Mouse (Mus musculus): ENCODE results near the gene Fbxw7. TPM values are rescaled to one million over a fixed set of nuclear protein-coding genes. Genes with fewer than 3 reads are reported as not detected.

The Fbxw7 gene
- polyA plus RNA-seq, 1 experiment from 2014 or later: 13.8 TPM

DNA sequence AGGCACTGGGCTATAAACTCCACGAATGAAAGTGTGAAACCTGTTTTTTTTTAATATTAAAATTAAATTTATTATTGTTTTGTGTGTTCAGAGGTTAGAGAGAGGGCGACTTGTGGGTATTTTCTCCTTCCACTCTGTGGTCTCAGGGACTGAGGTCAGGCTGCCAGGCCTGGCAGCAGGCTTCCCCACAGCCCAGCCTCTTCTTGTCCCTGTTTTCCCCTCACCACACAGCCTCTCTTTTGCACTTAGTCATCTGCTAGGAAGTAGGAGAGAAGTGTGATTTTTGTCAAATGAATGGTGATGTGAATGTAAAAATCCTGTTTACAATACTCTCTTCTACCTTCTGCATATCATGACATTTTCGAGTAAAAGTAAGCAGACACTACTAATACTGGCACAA lies 7.2 kb upstream of the Fbxw7 start:
- Histone ChIP-seq H3K9ac (no peak overlapping the region), H3K9me3 (no peaks in the 10 kb centered on the region), H3K4me1 (peaks cover under 1% of the 10 kb centered on the region; the same call in 1 of the 2 replicates), H3K4me3 (no peak overlapping the region), H3K36me3 (no peaks in the 10 kb centered on the region), H3K4me2 (replicated peaks) (no peak overlapping the region), H3K27me3 (no peaks in the 10 kb centered on the region), H3K27ac (no peak overlapping the region)
- no peak for ATAC-seq (ENCODE audit: insufficient number of reproducible peaks, insufficient read depth, low FRiP score, low TSS enrichment)
- WGBS: 79% methylated on average over 3 of the region's 3 CpGs

GRCm38 (mm10) chr3:84808906-84809305 lies 6.2 kb upstream of the Fbxw7 start:
- Histone ChIP-seq H3K4me2 (replicated peaks) (no peak overlapping the region), H3K36me3 (no peaks in the 10 kb centered on the region), H3K27me3 (no peaks in the 10 kb centered on the region), H3K27ac (no peak overlapping the region), H3K4me1 (peaks cover 7% of the 10 kb centered on the region; the same call in 1 of the 2 replicates), H3K4me3 (no peak overlapping the region), H3K9ac (no peak overlapping the region), H3K9me3 (no peaks in the 10 kb centered on the region)
- no peak for ATAC-seq (ENCODE audit: insufficient number of reproducible peaks, insufficient read depth, low FRiP score, low TSS enrichment)

GRCm38 (mm10) chr3:84810803-84811202 lies 4.3 kb upstream of the Fbxw7 start:
- H3K4me2 ChIP-seq (replicated peaks): no peak overlapping the region
- no peak for ATAC-seq (ENCODE audit: insufficient number of reproducible peaks, insufficient read depth, low FRiP score, low TSS enrichment)
- no peaks in the 10 kb centered on the region for H3K36me3 ChIP-seq
- no peaks in the 10 kb centered on the region for H3K27me3 ChIP-seq
- H3K9me3 ChIP-seq: no peaks in the 10 kb centered on the region
- H3K9ac ChIP-seq: no peak overlapping the region
- no peak overlapping the region for H3K4me3 ChIP-seq
- H3K27ac ChIP-seq: no peak overlapping the region
- peaks cover 11% of the 10 kb centered on the region for H3K4me1 ChIP-seq

- Histone ChIP-seq H3K4me3 (peak overlapping the region; percentile 77), H3K9me3 (no peaks in the 10 kb centered on the region), H3K27ac (peak overlapping the region; percentile 94), H3K27me3 (no peaks in the 10 kb centered on the region), H3K4me2 (replicated peaks) (peak overlapping the region; percentile 95), H3K36me3 (no peaks in the 10 kb centered on the region), H3K9ac (peak overlapping the region; percentile 73), H3K4me1 (peaks cover 20% of the 10 kb centered on the region)
- WGBS: 2% methylated on average over 29 of the region's 29 CpGs
- no peak for ATAC-seq (ENCODE audit: insufficient number of reproducible peaks, insufficient read depth, low FRiP score, low TSS enrichment)
These were observed 1.5 kb upstream of the Fbxw7 start for GRCm38 (mm10) chr3:84813436-84814156.

DNA sequence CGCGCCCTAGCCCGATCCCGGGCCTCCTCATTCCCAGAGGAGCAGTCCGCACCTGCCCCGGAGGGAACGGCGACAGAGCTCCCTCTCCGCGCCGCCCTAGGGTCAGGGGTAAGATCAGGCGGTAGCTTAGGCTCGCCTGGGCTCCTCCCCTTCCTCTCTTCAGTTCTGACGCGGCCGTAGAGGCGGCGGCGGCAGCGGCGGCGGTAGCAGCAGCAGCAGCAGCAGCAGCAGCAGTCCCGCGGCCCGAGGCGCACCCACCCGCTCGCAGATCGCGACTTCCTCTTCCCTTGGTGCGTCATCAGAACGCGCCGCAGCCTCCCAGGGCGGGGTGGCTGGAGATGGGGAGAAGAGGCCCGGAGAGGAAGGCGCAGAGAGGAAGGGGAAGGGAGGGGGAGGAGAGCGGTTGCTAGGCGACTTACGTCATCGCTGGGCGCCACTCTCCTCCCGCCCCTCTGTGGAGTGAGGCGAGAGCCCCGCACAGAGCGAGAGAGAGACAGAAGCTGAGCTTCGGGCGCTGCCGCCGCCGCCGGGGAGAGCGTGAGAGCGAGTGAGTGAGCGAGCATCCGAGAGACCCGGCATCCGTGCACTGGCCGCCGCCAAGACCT lies 809 bp upstream of the Fbxw7 start:
- peak; percentile 98 for ATAC-seq (ENCODE audit: insufficient number of reproducible peaks, insufficient read depth, low FRiP score, low TSS enrichment)
- H3K36me3 ChIP-seq: no peaks in the 10 kb centered on the region
- H3K4me2 ChIP-seq (replicated peaks): peak overlapping the region; percentile 95
- peaks cover 20% of the 10 kb centered on the region for H3K4me1 ChIP-seq
- H3K27ac ChIP-seq: peak overlapping the region; percentile 94
- H3K9me3 ChIP-seq: no peaks in the 10 kb centered on the region
- 1% methylated on average over 41 of the region's 60 CpGs for WGBS
- no peaks in the 10 kb centered on the region for H3K27me3 ChIP-seq
- H3K9ac ChIP-seq: peak overlapping the region; percentile 82
- peak overlapping the region; percentile 77 for H3K4me3 ChIP-seq

GRCm38 (mm10) chr3:84815461-84815860 lies 393 bp downstream of the Fbxw7 start:
- no peaks in the 10 kb centered on the region for H3K36me3 ChIP-seq
- H3K4me1 ChIP-seq: peaks cover 20% of the 10 kb centered on the region
- peak overlapping the region; percentile 94 for H3K27ac ChIP-seq
- H3K9me3 ChIP-seq: no peaks in the 10 kb centered on the region
- H3K4me3 ChIP-seq: peak overlapping the region; percentile 77
- ATAC-seq (ENCODE audit: insufficient number of reproducible peaks, insufficient read depth, low FRiP score, low TSS enrichment): no peak
- peak overlapping the region; percentile 82 for H3K9ac ChIP-seq
- H3K27me3 ChIP-seq: no peaks in the 10 kb centered on the region
- peak overlapping the region; percentile 95 for H3K4me2 ChIP-seq (replicated peaks)
- WGBS: under 1% methylated on average over 29 of the region's 29 CpGs

GRCm38 (mm10) chr3:84816951-84817350 lies 1.9 kb downstream of the Fbxw7 start:
- WGBS: 77% methylated on average over 1 of the region's 1 CpGs
- peaks cover 20% of the 10 kb centered on the region for H3K4me1 ChIP-seq
- no peak for ATAC-seq (ENCODE audit: insufficient number of reproducible peaks, insufficient read depth, low FRiP score, low TSS enrichment)
- no peaks in the 10 kb centered on the region for H3K36me3 ChIP-seq
- no peak overlapping the region for H3K27ac ChIP-seq
- no peak overlapping the region for H3K9ac ChIP-seq
- H3K4me3 ChIP-seq: no peak overlapping the region
- no peaks in the 10 kb centered on the region for H3K27me3 ChIP-seq
- no peak overlapping the region for H3K4me2 ChIP-seq (replicated peaks)
- no peaks in the 10 kb centered on the region for H3K9me3 ChIP-seq

DNA sequence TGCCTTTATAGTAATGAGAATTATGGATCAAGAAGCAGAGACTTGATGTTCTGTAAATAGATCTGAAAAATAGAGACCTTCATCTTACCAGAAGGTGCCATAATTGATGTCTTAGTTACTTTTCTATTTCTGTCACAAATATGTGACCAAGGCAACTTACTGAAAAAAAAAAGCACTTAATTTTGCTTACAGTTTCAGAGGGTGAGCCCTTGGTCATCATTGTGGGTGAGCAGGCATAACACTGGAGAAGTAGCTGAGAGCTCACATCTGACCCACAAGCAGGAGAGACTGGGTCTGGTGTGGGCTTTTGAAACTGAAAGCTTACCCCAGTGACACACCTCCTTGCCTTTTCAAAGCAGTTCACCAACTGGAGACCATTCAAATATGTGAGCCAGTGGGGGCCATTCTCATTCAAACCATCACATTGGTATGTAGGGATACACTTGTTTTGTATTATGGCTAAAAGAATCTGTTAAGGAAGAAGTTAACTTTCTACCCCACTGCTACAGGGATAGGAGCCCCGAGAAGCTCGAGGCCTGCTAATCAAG lies 5.7 kb downstream of the Fbxw7 start:
- no peak overlapping the region for H3K4me3 ChIP-seq

DNA sequence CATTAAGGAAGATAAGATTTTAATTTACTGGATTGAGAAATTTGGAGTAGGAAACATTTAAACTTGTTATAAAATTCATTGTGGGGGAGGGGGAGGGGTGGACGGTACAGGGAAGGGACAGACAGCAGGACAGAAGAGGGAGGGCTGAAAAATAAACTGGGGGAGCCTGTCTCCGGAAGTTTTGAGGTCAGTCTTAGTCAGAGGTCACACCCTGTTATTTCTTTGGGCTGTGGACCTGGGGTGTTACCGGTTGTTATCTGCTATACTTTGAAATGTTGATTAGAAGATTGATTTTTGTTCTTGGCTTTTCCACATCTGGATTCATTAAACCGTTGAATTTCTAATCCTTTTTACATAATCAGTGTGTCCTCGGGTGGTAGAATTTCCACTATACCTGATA lies 10.9 kb downstream of the Fbxw7 start:
- Histone ChIP-seq H3K4me1 (no peaks in the 10 kb centered on the region), H3K27me3 (no peaks in the 10 kb centered on the region), H3K9me3 (no peaks in the 10 kb centered on the region), H3K36me3 (no peaks in the 10 kb centered on the region), H3K4me3 (no peak overlapping the region), H3K9ac (no peak overlapping the region), H3K27ac (no peak overlapping the region), H3K4me2 (replicated peaks) (no peak overlapping the region)
- WGBS: 52% methylated on average over 5 of the region's 5 CpGs
- ATAC-seq (ENCODE audit: insufficient number of reproducible peaks, insufficient read depth, low FRiP score, low TSS enrichment): no peak

More for the DNA sequence above, 5.7 kb downstream of the Fbxw7 start:
- no peak for ATAC-seq (ENCODE audit: insufficient number of reproducible peaks, insufficient read depth, low FRiP score, low TSS enrichment)
- H3K36me3 ChIP-seq: no peaks in the 10 kb centered on the region
- no peaks in the 10 kb centered on the region for H3K9me3 ChIP-seq
- no peaks in the 10 kb centered on the region for H3K27me3 ChIP-seq
- peaks cover 10% of the 10 kb centered on the region; the same call in 1 of the 2 replicates for H3K4me1 ChIP-seq
- H3K9ac ChIP-seq: no peak overlapping the region
- WGBS: 66% methylated on average over 2 of the region's 2 CpGs
- no peak overlapping the region for H3K27ac ChIP-seq
- H3K4me2 ChIP-seq (replicated peaks): no peak overlapping the region

DNA sequence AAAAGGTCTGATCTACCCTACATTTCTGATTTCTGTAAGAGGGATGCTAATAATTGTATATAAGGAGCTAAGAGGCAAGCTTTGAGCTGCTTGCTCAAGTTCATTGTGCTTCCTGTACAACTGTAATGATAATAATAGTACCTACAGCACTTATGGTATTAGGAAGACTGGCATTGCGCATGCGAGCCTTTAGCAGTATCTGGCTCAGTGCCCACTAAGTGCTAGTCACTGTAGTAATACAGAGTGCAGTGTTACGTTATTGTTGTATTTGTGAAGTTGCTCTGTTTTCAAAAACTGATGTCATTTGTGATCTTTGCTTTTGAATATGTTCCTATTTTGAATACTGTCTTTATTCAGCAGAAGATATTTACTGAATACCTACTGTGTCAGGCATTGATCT lies 11.3 kb downstream of the Fbxw7 start:
- WGBS: 81% methylated on average over 3 of the region's 3 CpGs
- no peaks in the 10 kb centered on the region for H3K9me3 ChIP-seq
- no peaks in the 10 kb centered on the region for H3K27me3 ChIP-seq
- no peak overlapping the region for H3K9ac ChIP-seq
- H3K4me1 ChIP-seq: no peaks in the 10 kb centered on the region
- H3K4me2 ChIP-seq (replicated peaks): no peak overlapping the region
- H3K4me3 ChIP-seq: no peak overlapping the region
- H3K36me3 ChIP-seq: no peaks in the 10 kb centered on the region
- ATAC-seq (ENCODE audit: insufficient number of reproducible peaks, insufficient read depth, low FRiP score, low TSS enrichment): no peak
- no peak overlapping the region for H3K27ac ChIP-seq

DNA sequence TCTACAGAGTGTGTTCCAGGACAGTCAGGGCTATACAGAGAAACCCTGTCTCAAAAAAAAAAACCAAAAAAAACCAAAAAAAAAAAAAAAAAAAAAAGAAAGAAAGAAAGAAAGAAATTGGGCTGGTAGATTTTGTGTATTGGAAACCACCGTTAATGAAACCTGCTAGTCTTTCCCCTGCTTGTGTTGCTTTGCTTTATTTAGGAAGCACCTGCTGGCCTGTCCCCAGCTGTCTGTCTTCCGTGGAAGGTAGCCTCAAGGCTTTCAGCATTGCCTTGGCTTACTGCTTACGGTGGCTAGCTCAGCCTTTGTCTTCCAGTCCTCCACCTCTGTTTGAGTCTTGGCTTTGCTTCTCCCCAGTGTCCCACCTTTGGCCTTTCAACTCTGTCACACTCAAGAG lies 11.9 kb downstream of the Fbxw7 start:
- no peaks in the 10 kb centered on the region for H3K4me1 ChIP-seq
- H3K27ac ChIP-seq: no peak overlapping the region
- H3K4me2 ChIP-seq (replicated peaks): no peak overlapping the region
- H3K9ac ChIP-seq: no peak overlapping the region
- H3K36me3 ChIP-seq: no peaks in the 10 kb centered on the region
- H3K27me3 ChIP-seq: no peaks in the 10 kb centered on the region
- WGBS: 67% methylated on average over 3 of the region's 3 CpGs
- no peak overlapping the region for H3K4me3 ChIP-seq
- no peaks in the 10 kb centered on the region for H3K9me3 ChIP-seq
- ATAC-seq (ENCODE audit: insufficient number of reproducible peaks, insufficient read depth, low FRiP score, low TSS enrichment): no peak

- no peak for ATAC-seq (ENCODE audit: insufficient number of reproducible peaks, insufficient read depth, low FRiP score, low TSS enrichment)
- H3K9ac ChIP-seq: no peak overlapping the region
- H3K9me3 ChIP-seq: no peaks in the 10 kb centered on the region
- no peaks in the 10 kb centered on the region for H3K4me1 ChIP-seq
- no peak overlapping the region for H3K4me2 ChIP-seq (replicated peaks)
- H3K4me3 ChIP-seq: no peak overlapping the region
- no peaks in the 10 kb centered on the region for H3K27me3 ChIP-seq
- H3K36me3 ChIP-seq: no peaks in the 10 kb centered on the region
- H3K27ac ChIP-seq: no peak overlapping the region
- 85% methylated on average over 4 of the region's 4 CpGs for WGBS
These were observed 12.5 kb downstream of the Fbxw7 start for GRCm38 (mm10) chr3:84827617-84828016.
